Comparison of ENCODE assay signal across 1 mouse cellular context in the genomic region with DNA sequence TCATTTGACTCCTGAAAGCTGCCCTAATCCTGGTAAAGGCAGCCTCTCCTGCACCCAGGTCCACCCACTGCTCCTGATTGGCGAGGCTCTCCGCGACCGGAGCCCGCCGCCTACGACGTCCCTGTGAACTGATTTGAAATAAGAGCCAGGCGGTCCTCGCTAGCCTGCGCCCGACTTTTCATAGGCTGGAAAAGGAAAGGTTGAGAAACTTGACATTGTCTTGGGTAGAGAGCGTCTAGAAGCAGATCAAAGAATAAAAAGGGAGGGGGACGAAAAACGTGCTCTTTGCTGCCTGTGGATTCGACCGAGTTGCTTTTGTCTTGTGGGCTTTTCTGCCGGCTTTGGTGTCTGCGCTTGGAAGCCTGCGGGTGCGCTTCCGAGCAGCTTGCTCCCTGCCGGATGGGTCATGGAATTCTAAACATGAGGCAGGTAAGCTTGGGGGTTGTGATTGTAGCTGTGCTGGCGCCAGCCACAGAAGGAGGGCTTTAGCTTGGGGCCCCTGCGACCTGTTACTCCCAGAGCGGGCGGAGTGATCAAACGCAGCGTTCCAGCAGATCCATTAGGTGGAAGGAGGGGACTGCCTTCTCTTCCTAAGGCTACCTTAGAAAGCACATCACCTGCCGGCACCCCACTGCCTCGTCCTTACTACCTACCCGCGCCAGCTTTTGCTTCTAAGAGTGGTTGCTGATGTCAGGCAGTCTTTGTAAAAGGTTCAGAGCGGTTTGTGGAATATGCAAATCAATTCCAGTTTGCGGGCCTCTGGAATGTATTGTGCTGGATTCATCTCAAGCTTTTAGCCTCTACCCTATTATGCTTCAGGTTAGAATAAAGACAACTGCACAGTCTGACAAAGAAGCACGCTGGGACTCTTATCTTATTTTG.
TF ChIP-seq lines count a peak whose summit lies in the region.

No protein-coding gene starts in this region.

TF ChIP-seq in CH12.LX, 34 proteins besides CTCF, POLR2A, EP300 and RAD21:
- no peak for TF ChIP-seq NRF1 (IDR thresholded peaks at IDR 0.05; ENCODE audit: low read depth, low read length)
- TF ChIP-seq UBTF (IDR thresholded peaks at IDR 0.05; ENCODE audit: low read depth, low read length), result no peak
- TF ChIP-seq MEF2A (IDR thresholded peaks at IDR 0.05; ENCODE audit: borderline replicate concordance, low read depth, low read length), result no peak
- no peak for TF ChIP-seq POLR2AphosphoS2 (IDR thresholded peaks at IDR 0.05; ENCODE audit: low read depth, low read length)
- no peak for TF ChIP-seq JUN (IDR thresholded peaks at IDR 0.05; ENCODE audit: insufficient read depth, low read depth, low read length)
- TF ChIP-seq CHD1 (IDR thresholded peaks at IDR 0.05; ENCODE audit: low read depth, low read length), result no peak
- TF ChIP-seq ZKSCAN1 (IDR thresholded peaks at IDR 0.05; ENCODE audit: borderline replicate concordance, low read depth, low read length), result no peak
- no peak for TF ChIP-seq JUND (conservative IDR thresholded peaks at IDR 0.05; ENCODE audit: low read depth, low read length)
- no peak for TF ChIP-seq IRF4 (IDR thresholded peaks at IDR 0.05; ENCODE audit: low read depth, low read length)
- no peak for TF ChIP-seq USF2 (conservative IDR thresholded peaks at IDR 0.05; ENCODE audit: low read depth, low read length)
- TF ChIP-seq ZMIZ1 (IDR thresholded peaks at IDR 0.05; ENCODE audit: low read depth, low read length), result no peak
- TF ChIP-seq BHLHE40 (IDR thresholded peaks at IDR 0.05; ENCODE audit: low read depth, low read length), result no peak
- no peak for TF ChIP-seq RCOR1 (conservative IDR thresholded peaks at IDR 0.05; ENCODE audit: low read depth, low read length)
- no peak for TF ChIP-seq MAX (IDR thresholded peaks at IDR 0.05; ENCODE audit: low read length)
- no peak for TF ChIP-seq TCF12 (IDR thresholded peaks at IDR 0.05; ENCODE audit: low read depth, low read length)
- TF ChIP-seq ZNF384 (IDR thresholded peaks at IDR 0.05; ENCODE audit: low read depth, low read length), result no peak
- TF ChIP-seq CHD2 (IDR thresholded peaks at IDR 0.05; ENCODE audit: low read length), result no peak
- TF ChIP-seq GABPA (IDR thresholded peaks at IDR 0.05; ENCODE audit: insufficient replicate concordance, low read depth, low read length), result no peak
- no peak for TF ChIP-seq MXI1 (IDR thresholded peaks at IDR 0.05; ENCODE audit: low read depth, low read length)
- no peak for TF ChIP-seq USF1 (IDR thresholded peaks at IDR 0.05; ENCODE audit: low read depth, low read length)
